Mouse (Mus musculus): ENCODE measurements around the gene Tmem63a.

DNA sequence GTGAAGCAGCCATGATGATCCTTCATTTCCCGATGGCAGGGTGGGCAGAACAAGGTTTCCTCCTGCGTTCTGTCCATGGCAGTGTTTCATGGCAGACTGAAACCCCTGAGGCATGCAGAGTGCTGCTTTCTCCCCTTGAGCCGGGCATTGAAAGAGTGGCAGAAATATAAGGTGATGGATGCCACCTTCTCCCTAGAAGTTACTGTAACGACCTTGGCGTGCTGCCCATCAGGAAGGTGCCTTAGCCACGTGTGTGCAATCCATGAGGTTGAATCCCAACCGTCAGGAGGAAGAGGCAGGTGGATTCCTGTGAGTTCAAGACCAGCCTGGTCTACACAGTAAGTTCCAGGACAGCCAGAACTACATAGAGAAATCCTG lies 79.3 kb downstream of the Tmem63a start:
- TF ChIP-seq ZC3H11A (IDR thresholded peaks at IDR 0.05; ENCODE audit: borderline replicate concordance, low read depth, low read length) = no peak
- TF ChIP-seq CHD2 (IDR thresholded peaks at IDR 0.05; ENCODE audit: low read depth, low read length) = no peak
- no peak for TF ChIP-seq ZNF384 (IDR thresholded peaks at IDR 0.05; ENCODE audit: low read depth, low read length)
- no peak for TF ChIP-seq MAFK (IDR thresholded peaks at IDR 0.05; ENCODE audit: insufficient read depth, low read depth, low read length)
- TF ChIP-seq HCFC1 (IDR thresholded peaks at IDR 0.05; ENCODE audit: borderline replicate concordance, insufficient read depth, low read length) = no peak

All from ES-E14 (cell line).